Mouse (Mus musculus): ENCODE data around the gene Eif5a. TPM values are rescaled to one million over a fixed set of nuclear protein-coding genes. Genes with fewer than 3 reads are reported as not detected.

Gene Eif5a
- total and polyA plus RNA-seq, 2 experiments = 321 to 374 TPM

DNA sequence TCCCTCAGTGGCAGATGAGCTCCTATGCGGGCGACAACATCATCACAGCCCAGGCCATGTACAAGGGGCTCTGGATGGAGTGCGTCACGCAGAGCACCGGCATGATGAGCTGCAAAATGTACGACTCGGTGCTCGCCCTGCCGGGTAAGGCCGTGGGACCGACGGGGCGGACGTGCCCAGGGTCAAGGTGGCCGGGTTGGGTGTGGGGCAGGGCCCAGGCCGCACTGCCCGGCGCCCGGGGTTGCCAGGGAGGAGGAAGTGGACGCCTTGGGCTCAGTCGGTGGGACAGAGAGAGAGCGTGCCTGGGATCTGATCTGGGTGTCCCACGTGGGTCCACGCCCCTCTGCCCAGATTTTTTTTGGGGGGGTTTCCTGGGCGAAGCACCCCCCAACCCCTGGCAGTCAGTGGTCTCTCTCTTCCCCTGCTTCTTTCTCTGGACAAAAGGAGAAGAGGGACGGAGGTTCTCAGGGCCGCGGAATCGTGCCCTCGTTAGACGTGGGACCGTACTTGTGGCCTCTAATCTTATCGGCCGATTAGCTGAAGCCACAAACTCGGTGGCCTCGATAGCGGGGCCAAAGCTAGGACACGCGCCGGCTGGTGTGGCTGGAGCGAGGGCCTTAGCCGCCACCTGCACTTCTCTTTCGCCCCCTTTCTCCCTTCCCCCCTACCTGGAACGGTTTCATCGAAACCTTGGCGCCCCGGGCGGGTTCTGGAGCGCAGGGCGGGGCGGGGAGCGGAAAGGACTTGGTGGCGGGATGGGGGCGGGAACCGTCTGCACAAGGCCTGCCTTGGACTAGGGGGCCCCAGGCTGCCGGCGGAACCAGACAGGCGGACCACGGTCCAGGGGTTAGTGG, 44.5 kb upstream of the Eif5a start:
- no peak for TF ChIP-seq POLR2A (IDR thresholded peaks at IDR 0.05; ENCODE audit: extremely low read depth, insufficient read depth, low read length)
- no peak for TF ChIP-seq CTCF (IDR thresholded peaks at IDR 0.05; ENCODE audit: low read depth, low read length)
- Histone ChIP-seq H3K27ac (replicated peaks; ENCODE audit: insufficient read depth, low read depth, low read length) (no peak overlapping the region), H3K4me3 (ENCODE audit: insufficient read depth, low read depth, low read length) (peak overlapping the region; percentile 29; the same call in 1 of the 2 replicates), H3K36me3 (ENCODE audit: control insufficient read depth, insufficient read depth, low read length) (peaks cover 2% of the 10 kb centered on the region; the same call in 1 of the 2 replicates), H3K9ac (ENCODE audit: low read depth, low read length) (no peak overlapping the region), H3K4me1 (ENCODE audit: control insufficient read depth, insufficient read depth, low read length) (0 out of 2 replicates have a peak, but pooled peaks cover 3% of the 10 kb centered on the region), H3K79me2 (ENCODE audit: control insufficient read depth, insufficient read depth, low read length) (no peaks in the 10 kb centered on the region), H3K27me3 (ENCODE audit: control insufficient read depth, insufficient read depth, low read length) (peaks cover 12% of the 10 kb centered on the region)
- DNase-seq (ENCODE audit: extremely low read depth, low read depth, low spot score) = no peak
- WGBS = 5% methylated on average over 59 of the region's 59 CpGs

DNA sequence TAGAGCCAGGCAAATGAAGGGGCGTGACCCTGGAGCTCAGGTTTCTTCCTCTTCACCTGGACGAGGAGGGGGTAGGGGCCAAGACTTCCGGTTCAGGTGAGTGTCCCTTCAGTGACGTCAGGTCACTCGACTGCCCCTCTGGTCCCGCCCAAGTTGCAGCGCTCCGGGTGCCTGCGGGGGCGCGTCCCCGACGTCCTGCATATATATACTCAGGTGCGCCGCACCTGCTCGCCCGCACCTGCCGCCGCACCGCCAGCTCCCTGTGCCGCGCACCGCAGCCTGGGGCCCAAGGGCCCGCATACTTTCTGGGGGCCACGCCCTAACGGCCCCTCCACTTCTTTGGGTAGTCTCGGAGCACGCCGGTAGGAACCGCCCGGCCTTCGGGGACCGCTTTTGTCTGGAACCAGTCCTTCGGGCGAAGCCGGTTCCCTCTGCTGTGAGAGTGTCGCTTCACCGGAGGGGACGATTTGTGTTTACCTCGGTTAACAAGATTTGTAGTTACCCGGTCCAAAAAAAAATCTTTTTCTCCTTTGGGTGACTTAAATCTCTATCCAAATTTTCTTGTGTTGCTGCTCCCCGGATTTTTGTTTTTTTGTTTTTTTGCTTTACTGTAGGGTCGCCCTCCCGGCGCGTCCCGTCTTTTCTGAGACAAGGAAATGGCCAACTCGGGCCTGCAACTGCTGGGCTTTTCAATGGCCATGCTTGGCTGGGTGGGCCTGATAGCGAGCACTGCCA, 43.7 kb upstream of the Eif5a start:
- H3K27ac ChIP-seq (replicated peaks; ENCODE audit: insufficient read depth, low read depth, low read length) = no peak overlapping the region
- peaks cover 12% of the 10 kb centered on the region for H3K27me3 ChIP-seq (ENCODE audit: control insufficient read depth, insufficient read depth, low read length)
- no peak for TF ChIP-seq POLR2A (IDR thresholded peaks at IDR 0.05; ENCODE audit: extremely low read depth, insufficient read depth, low read length)
- TF ChIP-seq CTCF (IDR thresholded peaks at IDR 0.05; ENCODE audit: low read depth, low read length) = no peak
- no peak overlapping the region for H3K9ac ChIP-seq (ENCODE audit: low read depth, low read length)
- 0 out of 2 replicates have a peak, but pooled peaks cover 3% of the 10 kb centered on the region for H3K4me1 ChIP-seq (ENCODE audit: control insufficient read depth, insufficient read depth, low read length)
- no peak for DNase-seq (ENCODE audit: extremely low read depth, low read depth, low spot score)
- peak overlapping the region; percentile 29; the same call in 1 of the 2 replicates for H3K4me3 ChIP-seq (ENCODE audit: insufficient read depth, low read depth, low read length)
- 0 out of 2 replicates have a peak, but pooled peaks cover 2% of the 10 kb centered on the region for H3K36me3 ChIP-seq (ENCODE audit: control insufficient read depth, insufficient read depth, low read length)
- WGBS = 7% methylated on average over 49 of the region's 49 CpGs
- H3K79me2 ChIP-seq (ENCODE audit: control insufficient read depth, insufficient read depth, low read length) = no peaks in the 10 kb centered on the region

DNA sequence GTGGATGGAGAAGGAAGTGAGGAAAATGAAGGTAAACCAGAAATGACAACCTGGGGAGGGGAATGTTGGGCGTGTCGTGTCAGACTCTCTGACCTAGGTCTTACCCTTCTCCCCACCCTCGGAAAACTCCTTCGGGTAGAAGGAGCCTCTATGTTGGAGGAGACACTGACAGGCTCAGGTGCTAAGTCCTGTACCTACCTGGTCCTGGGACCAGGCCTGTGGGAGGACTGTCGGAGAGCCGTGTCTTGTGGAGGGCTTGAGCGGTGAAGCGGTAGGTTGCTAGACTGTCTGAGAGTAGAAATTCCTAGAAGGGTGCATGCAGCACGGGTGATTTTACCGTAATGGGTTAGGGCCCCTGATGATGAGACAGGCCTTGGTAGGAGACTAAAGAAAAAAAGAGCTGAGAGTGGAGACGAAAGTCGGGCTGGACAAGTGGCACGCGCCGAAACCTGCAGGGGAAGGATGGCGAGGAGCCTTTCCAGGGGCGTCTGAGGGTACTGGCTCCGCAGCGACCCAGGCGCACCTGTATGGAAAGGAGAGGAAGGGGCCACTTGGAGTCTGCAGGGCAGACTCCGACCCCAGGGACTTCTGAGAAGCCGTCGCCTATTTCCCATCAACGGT, 43.0 kb upstream of the Eif5a start, which contains the start of gene Cldn7:
Cldn7 (plus strand) TSS at position 130 of the 621 bp plus-strand sequence.
- 33% methylated on average over 24 of the region's 24 CpGs for whole genome bisulfite sequencing
- H3K4me3 ChIP-seq (ENCODE audit: insufficient read depth, low read depth, low read length) = peak within 1 kb of the TSS; percentile 12; the same call in 1 of the 2 replicates
- TF ChIP-seq CTCF (IDR thresholded peaks at IDR 0.05; ENCODE audit: low read depth, low read length) = no peak

DNA sequence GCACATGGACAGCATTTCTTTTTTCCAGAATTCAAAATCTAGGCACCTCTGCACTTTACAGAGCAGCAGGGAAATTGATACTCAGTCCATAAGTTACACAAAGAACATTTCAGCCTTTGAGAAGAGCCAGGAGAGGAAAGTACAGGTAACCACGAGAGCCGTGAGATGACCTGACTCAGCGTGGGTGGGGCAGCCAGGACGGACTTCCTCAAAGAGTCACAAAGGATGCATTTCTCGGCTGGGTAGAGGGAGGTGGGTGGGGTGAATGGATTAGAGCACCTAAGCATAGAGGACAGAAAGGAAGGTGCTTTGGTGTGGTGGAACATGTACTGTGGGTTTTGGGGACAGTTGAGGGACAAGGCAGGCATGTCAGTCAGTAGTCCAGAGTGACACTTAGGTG, 40.1 kb upstream of the Eif5a start:
- peaks cover 12% of the 10 kb centered on the region for H3K27me3 ChIP-seq (ENCODE audit: control insufficient read depth, insufficient read depth, low read length)
- no peak for TF ChIP-seq POLR2A (IDR thresholded peaks at IDR 0.05; ENCODE audit: extremely low read depth, insufficient read depth, low read length)
- TF ChIP-seq CTCF (IDR thresholded peaks at IDR 0.05; ENCODE audit: low read depth, low read length) = no peak
- WGBS = 55% methylated on average over 5 of the region's 5 CpGs

More for the DNA sequence above, 43.0 kb upstream of the Eif5a start, which contains the start of gene Cldn7:
- 0 out of 2 replicates have a peak, but pooled peaks cover 2% of the 10 kb centered on the region for H3K36me3 ChIP-seq (ENCODE audit: control insufficient read depth, insufficient read depth, low read length)
- no peak within 1 kb of the TSS for H3K9ac ChIP-seq (ENCODE audit: low read depth, low read length)
- 0 out of 2 replicates have a peak, but pooled peaks cover 3% of the 10 kb centered on the region for H3K4me1 ChIP-seq (ENCODE audit: control insufficient read depth, insufficient read depth, low read length)
- H3K27ac ChIP-seq (replicated peaks; ENCODE audit: insufficient read depth, low read depth, low read length) = no peak within 1 kb of the TSS
- peaks cover 12% of the 10 kb centered on the region for H3K27me3 ChIP-seq (ENCODE audit: control insufficient read depth, insufficient read depth, low read length)
- no peak for DNase-seq (ENCODE audit: extremely low read depth, low read depth, low spot score)
- no peaks in the 10 kb centered on the region for H3K79me2 ChIP-seq (ENCODE audit: control insufficient read depth, insufficient read depth, low read length)

DNA sequence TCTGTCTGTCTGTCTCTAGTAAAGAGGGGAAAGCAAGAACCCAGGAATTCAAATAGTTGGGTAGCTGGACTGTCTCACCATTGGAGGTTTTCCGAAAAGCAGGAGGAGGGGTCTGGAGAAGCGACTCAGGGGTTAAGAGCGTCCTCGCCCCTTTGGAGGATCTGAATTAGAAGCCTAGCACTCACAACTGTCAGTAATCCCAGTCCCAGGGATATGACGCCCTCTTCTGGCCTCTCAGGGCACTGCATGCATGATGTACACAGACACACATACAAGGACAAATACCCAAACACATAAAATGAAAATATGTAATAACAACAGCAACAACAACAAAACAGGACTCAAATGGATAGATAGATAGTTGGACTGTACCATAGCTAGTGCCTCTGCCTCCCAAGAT, 38.9 kb upstream of the Eif5a start:
- no peaks in the 10 kb centered on the region for H3K36me3 ChIP-seq (ENCODE audit: control insufficient read depth, insufficient read depth, low read length)
- H3K4me3 ChIP-seq (ENCODE audit: insufficient read depth, low read depth, low read length) = no peak overlapping the region
- no peak overlapping the region for H3K27ac ChIP-seq (replicated peaks; ENCODE audit: insufficient read depth, low read depth, low read length)
- H3K79me2 ChIP-seq (ENCODE audit: control insufficient read depth, insufficient read depth, low read length) = no peaks in the 10 kb centered on the region
- no peak for DNase-seq (ENCODE audit: extremely low read depth, low read depth, low spot score)
- H3K4me1 ChIP-seq (ENCODE audit: control insufficient read depth, insufficient read depth, low read length) = no peaks in the 10 kb centered on the region
- H3K9ac ChIP-seq (ENCODE audit: low read depth, low read length) = no peak overlapping the region
- peaks cover 4% of the 10 kb centered on the region; the same call in 1 of the 2 replicates for H3K27me3 ChIP-seq (ENCODE audit: control insufficient read depth, insufficient read depth, low read length)
- TF ChIP-seq POLR2A (IDR thresholded peaks at IDR 0.05; ENCODE audit: extremely low read depth, insufficient read depth, low read length) (no peak), CTCF (IDR thresholded peaks at IDR 0.05; ENCODE audit: low read depth, low read length) (peak; percentile 41; the same call in 1 of the 2 replicates)
- 46% methylated on average over 5 of the region's 5 CpGs for WGBS

More for the DNA sequence above, 40.1 kb upstream of the Eif5a start:
- H3K4me1 ChIP-seq (ENCODE audit: control insufficient read depth, insufficient read depth, low read length) = 0 out of 2 replicates have a peak, but pooled peaks cover 2% of the 10 kb centered on the region
- no peak overlapping the region for H3K27ac ChIP-seq (replicated peaks; ENCODE audit: insufficient read depth, low read depth, low read length)
- H3K4me3 ChIP-seq (ENCODE audit: insufficient read depth, low read depth, low read length) = no peak overlapping the region
- DNase-seq (ENCODE audit: extremely low read depth, low read depth, low spot score) = no peak
- no peaks in the 10 kb centered on the region for H3K36me3 ChIP-seq (ENCODE audit: control insufficient read depth, insufficient read depth, low read length)
- H3K9ac ChIP-seq (ENCODE audit: low read depth, low read length) = no peak overlapping the region
- no peaks in the 10 kb centered on the region for H3K79me2 ChIP-seq (ENCODE audit: control insufficient read depth, insufficient read depth, low read length)

Data from liver, adult 2 months (tissue).